Mouse (Mus musculus) kidney, postnatal 0 days (tissue): ENCODE measurements at regions not wholly inside any gene's neighbourhood (a gene's known extent, or its start where the extent isn't known, plus 50 kb on each side); places are given as distances from the start of the nearest gene placed in this dataset.
A peak's percentile ranks its signal among the peaks of the same experiment; 100 is the strongest.

Experiments
- ATAC-seq: fragments of 200-750 bp; cut with Nextera tagmentation; replicated peaks from 2 replicates; pipeline ENCODE4 v1.8.0; 2017; ENCODE audit warnings: low read depth, moderate number of reproducible peaks, moderate TSS enrichment, moderate library complexity; ENCODE audit not compliant: low FRiP score
- DNase-seq: peaks from one replicate; pipeline ENCODE4 v3.0.0-alpha.2; 2016; ENCODE audit warnings: low spot score
- H3K27ac ChIP-seq: fragments of 300-500 bp; sonication (generic); 2 replicates; pipeline ENCODE4 v1.5.1; 2014; ENCODE audit warnings: mild to moderate bottlenecking
- H3K27me3 ChIP-seq: fragments of 300-500 bp; sonication (generic); 2 replicates; pipeline ENCODE4 v1.6.1; 2014; ENCODE audit warnings: low read length, mixed read lengths; ENCODE audit not compliant: insufficient read depth
- H3K36me3 ChIP-seq: fragments of 300-500 bp; sonication (generic); 2 replicates; pipeline ENCODE4 v1.6.1; 2014; ENCODE audit warnings: low read length, mixed read lengths; ENCODE audit not compliant: insufficient read depth
- H3K4me1 ChIP-seq: fragments of 300-500 bp; sonication (generic); replicated peaks from 2 replicates; pipeline ENCODE4 v1.6.1; 2014; ENCODE audit warnings: antibody characterized with exemption, low read length, mixed read lengths; ENCODE audit not compliant: insufficient read depth
- H3K4me2 ChIP-seq: fragments of 300-500 bp; sonication (generic); 2 replicates; pipeline ENCODE4 v1.6.1; 2014; ENCODE audit warnings: mild to moderate bottlenecking, low read length, moderate library complexity, mixed read lengths
- H3K4me3 ChIP-seq: fragments of 300-500 bp; sonication (generic); replicated peaks from 2 replicates; pipeline ENCODE4 v1.5.1; 2014; ENCODE audit warnings: low read depth, low read length
- H3K9ac ChIP-seq: fragments of 300-500 bp; sonication (generic); 2 replicates; pipeline ENCODE4 v1.6.1; 2014; ENCODE audit warnings: low read depth, low read length
- H3K9me3 ChIP-seq: fragments of 300-500 bp; sonication (generic); replicated peaks from 2 replicates; pipeline ENCODE4 v1.6.1; 2016; ENCODE audit warnings: low read length, inconsistent platforms, mixed read lengths
- CTCF ChIP-seq: IDR thresholded peaks from 2 replicates; pipeline ENCODE4 v1.5.1; 2016; ENCODE audit warnings: antibody characterized with exemption, low read depth, mild to moderate bottlenecking, moderate library complexity
- WGBS: fragments of 180-500 bp; shearing (Covaris S2); extraction: QIAGEN DNeasy Blood & Tissue Kit; methylation state at CpG from one replicate; pipeline ENCODE4 v1.1.7; 2014; 5-methylcytosine and 5-hydroxymethylcytosine counted together

- 54% methylated on average over 2 of the region's 2 CpGs for WGBS
- H3K4me2 ChIP-seq: no peak overlapping the region
- peak; percentile 36; the same call in 1 of the 2 replicates for ATAC-seq
- H3K27ac ChIP-seq: no peak overlapping the region
- no peaks in the 10 kb centered on the region for H3K36me3 ChIP-seq
- H3K9ac ChIP-seq: no peak overlapping the region
- H3K9me3 ChIP-seq: no peaks in the 10 kb centered on the region
- TF ChIP-seq CTCF: 0 out of 2 replicates have a peak, but pooled peaks have one; percentile 21
- H3K27me3 ChIP-seq: no peaks in the 10 kb centered on the region
- DNase-seq: peak; percentile 7
- no peaks in the 10 kb centered on the region for H3K4me1 ChIP-seq
- no peak overlapping the region for H3K4me3 ChIP-seq
Observed at GRCm38 (mm10) chr6:107788224-107788893, 258.8 kb downstream of the Lrrn1 start.

GRCm38 (mm10) chr6:107797845-107798244, 267.0 kb upstream of the Setmar start:
- Histone ChIP-seq H3K36me3 (no peaks in the 10 kb centered on the region), H3K27me3 (no peaks in the 10 kb centered on the region), H3K9ac (no peak overlapping the region), H3K4me2 (no peak overlapping the region), H3K4me1 (no peaks in the 10 kb centered on the region), H3K9me3 (no peaks in the 10 kb centered on the region), H3K4me3 (no peak overlapping the region), H3K27ac (no peak overlapping the region)
- TF ChIP-seq CTCF: no peak
- 31% methylated on average over 2 of the region's 2 CpGs for WGBS
- DNase-seq (peak; percentile 62), ATAC-seq (peak; percentile 65; the same call in 1 of the 2 replicates)

- ATAC-seq (no peak), DNase-seq (no peak)
- no peaks in the 10 kb centered on the region for H3K27me3 ChIP-seq
- no peaks in the 10 kb centered on the region for H3K4me1 ChIP-seq
- H3K9me3 ChIP-seq: no peaks in the 10 kb centered on the region
- no peak overlapping the region for H3K9ac ChIP-seq
- no peak overlapping the region for H3K27ac ChIP-seq
- no peaks in the 10 kb centered on the region for H3K36me3 ChIP-seq
- no peak for TF ChIP-seq CTCF
- H3K4me2 ChIP-seq: no peak overlapping the region
- no peak overlapping the region for H3K4me3 ChIP-seq
Observed at GRCm38 (mm10) chr6:107803056-107803455, 261.8 kb upstream of the Setmar start.
